Mouse (Mus musculus): Measurements from ENCODE around the gene Pde10a.

Gene Pde10a

GRCm38 (mm10) chr17:8972152-8972854 is 447.1 kb downstream of the Pde10a start:
- no peak for DNase-seq (ENCODE audit: low spot score)

- DNase-seq (ENCODE audit: low spot score) = no peak
These were observed 448.2 kb downstream of the Pde10a start for GRCm38 (mm10) chr17:8973331-8973730.

DNA sequence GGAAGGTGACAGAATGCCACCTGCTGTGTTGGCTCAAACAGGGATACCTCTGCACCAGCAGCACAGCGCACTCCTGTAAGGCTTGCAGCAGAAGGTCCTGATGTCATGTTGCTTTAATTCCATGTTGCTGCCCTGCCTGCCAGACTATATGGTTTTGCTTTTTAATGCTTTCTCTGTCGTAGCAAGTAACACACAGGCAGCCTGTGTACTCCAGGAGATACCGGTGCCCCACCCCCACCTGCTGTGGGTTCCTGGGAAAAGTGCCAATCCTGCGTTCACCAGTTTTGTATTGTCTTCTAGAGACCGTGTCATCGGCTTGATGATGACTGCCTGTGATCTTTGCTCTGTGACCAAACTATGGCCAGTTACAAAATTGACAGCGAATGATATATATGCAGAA is 449.3 kb downstream of the Pde10a start:
- no peak for DNase-seq (ENCODE audit: low spot score)

DNA sequence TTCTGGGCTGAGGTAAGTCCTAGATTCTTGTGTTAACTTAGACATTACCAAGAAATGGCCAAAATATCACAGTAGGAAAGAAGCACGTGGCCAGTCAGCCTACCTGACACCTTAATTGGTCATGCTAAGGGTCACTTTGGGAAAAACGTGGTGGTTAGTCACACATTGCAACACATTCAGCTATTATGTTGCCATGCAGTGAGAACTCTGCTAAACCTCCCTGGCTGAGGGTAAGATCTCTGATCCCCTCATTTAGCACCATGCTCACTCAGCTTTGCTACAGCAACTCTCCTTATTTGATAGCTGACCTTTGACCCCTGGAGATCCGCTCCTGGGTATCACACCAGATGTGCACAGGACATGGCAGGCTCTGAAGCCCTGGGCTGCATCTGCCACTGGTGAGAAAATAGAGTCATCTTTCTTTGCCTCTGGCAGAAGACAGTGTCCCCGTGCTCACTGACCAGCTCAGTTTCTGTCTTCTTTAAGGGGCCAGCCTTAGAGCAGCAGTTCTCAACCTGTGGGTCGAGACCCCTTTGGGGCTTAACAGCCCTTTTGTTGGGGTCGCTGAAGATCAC is 449.7 kb downstream of the Pde10a start:
- no peak for DNase-seq (ENCODE audit: low spot score)

- DNase-seq (ENCODE audit: low spot score) = no peak
These were observed 451.6 kb downstream of the Pde10a start for GRCm38 (mm10) chr17:8976745-8977144.

DNA sequence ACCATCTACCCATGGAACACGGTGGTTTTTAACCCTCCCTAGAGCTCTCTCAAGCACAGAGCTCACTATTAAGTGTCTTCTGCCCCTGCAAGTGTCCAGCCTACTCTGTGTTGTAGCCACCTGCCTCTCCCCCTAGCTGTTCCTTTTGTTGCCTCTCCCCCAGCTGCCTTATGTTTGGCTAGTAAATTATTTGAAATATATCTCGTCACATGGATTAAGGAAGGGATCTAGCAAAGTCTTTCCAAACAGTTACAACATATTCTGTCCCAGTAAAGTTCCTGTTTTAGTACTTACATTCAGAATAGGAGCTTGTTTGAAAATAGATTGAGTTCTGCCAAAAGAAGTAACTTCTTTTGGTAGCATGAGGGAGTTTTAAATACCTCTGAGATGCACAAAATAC is 452.1 kb downstream of the Pde10a start:
- DNase-seq (ENCODE audit: low spot score) = no peak

DNA sequence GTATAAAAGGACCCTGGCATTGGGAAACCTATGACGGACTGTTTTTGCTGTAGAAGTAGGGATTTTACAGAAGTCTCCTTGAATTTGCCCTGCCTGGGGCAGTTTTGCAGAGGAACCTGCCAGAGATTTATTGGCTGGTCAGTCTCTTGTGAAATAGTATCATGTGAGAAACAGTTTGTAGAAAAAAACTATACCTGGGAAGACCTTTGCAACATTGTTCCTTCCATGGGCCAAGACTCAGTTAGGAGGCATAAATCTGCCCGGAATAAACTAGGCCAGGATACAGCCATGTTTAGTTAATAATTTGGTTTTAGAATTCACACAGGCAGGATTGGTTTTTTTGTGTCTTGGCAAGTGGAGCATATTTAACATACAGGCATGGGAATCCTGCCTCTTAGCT is 458.4 kb downstream of the Pde10a start:
- no peak for DNase-seq (ENCODE audit: low spot score)

GRCm38 (mm10) chr17:8985714-8986113 is 460.5 kb downstream of the Pde10a start:
- no peak for DNase-seq (ENCODE audit: low spot score)

DNA sequence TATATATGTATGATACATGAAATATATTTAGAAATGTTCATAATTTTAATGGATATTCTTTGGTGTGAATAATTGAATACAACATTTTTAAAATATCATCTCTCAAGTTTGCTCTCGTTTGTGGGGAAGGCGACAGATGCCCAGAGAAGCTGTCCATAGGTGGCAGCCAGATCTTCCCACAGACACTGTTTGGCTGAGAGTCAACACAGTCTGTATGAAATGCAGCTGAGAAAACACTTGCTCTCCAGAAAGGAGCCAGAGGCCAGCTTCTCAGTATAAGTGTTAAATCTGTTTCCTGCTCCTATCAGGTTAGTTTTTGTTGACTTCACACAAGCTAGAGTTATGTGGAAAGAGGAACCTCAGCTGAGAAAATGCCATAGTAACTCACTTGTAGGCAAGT is 461.4 kb downstream of the Pde10a start:
- DNase-seq (ENCODE audit: low spot score) = no peak

- DNase-seq (ENCODE audit: low spot score) = no peak
These were observed 462.2 kb downstream of the Pde10a start for GRCm38 (mm10) chr17:8987369-8987768.

DNA sequence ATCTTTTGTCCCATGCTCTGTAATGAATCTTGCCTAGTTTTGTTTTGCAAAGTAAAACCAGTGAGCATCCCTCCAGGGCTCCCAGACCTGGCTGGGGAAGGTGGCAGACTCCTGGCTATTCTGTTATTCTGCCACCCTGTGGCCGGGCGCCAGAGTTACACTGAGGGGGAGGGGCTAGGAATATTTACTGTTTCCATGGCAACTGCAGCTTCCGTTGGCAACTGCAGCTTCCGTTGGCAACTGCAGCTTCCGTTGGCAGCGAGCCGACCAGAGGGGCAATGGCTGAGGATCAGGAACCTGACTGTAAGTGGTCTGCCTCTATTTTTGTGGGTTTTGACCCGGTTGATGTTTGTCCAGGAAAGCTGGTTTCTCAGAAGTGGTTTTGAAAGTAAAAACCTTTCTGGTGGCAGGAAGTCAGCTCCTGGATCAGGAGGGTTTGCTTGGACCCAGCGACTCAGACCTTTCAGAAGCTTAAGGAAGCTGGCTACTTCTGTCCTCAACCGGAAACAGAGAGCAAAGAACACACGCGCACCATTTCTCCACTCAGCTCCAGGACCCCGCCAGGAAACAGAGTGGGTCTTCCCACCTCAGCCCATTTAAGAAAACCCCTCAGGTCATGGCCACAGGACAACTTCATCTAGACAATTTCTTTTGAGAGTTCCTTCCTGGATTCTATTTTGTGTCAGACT is 463.1 kb downstream of the Pde10a start, which contains the start of gene 1700010I14Rik:
Gene 1700010I14Rik (plus strand): TSS at position 215 of the 689 bp plus-strand sequence.
- DNase-seq (ENCODE audit: low spot score) = peak; percentile 70

DNA sequence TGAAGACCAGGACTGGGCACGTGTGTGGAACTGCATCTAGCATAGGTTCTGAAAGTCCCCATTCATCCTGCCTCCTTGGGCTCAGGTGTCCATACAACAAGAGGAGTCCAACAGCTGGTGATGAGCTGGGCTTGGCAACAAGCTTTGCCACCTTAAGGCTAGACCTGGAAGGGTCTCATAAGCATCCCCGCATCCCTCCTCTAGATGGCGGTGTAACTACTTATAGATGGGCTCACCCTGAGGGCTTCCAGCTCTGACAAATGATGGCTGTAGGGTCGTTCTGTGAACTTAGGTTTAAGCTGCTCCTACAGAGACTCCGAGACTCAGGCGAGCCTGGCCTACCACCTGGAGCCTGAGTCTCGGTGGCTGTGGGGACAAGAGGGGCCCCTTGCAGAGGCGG is 466.0 kb downstream of the Pde10a start:
- no peak for DNase-seq (ENCODE audit: low spot score)

GRCm38 (mm10) chr17:8995344-8995743 is 470.2 kb downstream of the Pde10a start:
- DNase-seq (ENCODE audit: low spot score) = no peak

DNA sequence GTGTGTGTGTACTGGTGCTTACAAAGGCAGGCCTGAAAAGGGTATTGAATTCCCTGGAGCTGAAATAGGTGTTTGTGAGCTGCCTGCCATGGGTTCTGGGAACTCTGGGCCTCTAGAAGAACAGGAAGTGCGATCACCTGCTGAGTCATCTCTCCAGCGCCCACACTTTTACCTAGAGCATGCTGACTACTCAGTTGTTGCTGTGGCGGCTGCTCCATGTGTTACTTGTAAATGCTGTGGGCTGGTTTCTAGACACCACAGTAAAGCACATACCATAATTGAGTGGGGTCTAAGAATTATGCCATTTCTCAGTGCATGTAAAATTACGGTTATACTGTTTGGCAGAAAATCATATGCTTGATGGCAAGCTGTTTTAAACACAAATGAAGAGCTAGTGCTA is 477.3 kb downstream of the Pde10a start:
- no peak for DNase-seq (ENCODE audit: low spot score)

DNA sequence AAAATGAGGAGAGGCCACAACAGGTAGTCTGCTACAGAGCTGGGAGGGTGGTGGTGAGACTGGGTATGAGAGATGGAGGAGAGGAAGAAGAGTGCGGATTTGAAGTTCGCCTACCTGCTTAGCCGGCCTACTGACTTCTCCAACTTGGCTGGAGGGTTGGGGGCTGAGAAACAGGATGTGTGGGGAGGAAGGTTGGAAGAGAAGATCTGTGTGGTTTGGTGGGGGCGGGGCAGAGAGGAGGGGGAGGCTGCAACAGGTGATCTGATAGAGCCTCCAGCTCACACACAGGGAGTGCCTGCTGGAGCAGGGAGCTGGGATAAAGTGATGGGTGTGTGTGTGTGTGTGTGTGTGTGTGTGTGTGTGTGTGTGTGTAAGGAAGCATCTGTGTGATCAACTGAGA is 479.3 kb downstream of the Pde10a start:
- no peak for DNase-seq (ENCODE audit: low spot score)

- no peak for DNase-seq (ENCODE audit: low spot score)
These were observed 498.2 kb downstream of the Pde10a start for GRCm38 (mm10) chr17:9023198-9023942.

DNA sequence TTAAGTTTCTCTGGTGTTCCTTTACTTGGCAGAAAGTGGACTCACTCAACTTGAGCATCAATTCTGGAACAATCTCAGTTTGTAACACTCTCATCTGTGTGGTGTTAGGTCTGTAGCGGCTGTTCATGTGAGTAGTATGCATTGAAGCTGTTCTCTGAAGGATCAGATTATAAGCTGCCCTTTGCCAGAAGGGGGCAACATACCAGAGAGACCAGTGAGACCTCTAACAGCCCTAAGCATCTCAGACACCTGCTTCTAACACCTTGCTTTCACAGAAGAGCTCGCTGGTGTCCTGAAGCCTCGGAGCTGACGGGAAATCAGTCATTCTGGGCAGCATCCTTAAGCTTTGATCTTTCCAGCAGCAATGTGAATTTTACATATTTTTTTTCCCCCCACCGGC is 505.0 kb downstream of the Pde10a start:
- DNase-seq (ENCODE audit: low spot score) = no peak

- DNase-seq (ENCODE audit: low spot score) = peak; percentile 41
These were observed 506.3 kb downstream of the Pde10a start for GRCm38 (mm10) chr17:9031241-9032141.

DNA sequence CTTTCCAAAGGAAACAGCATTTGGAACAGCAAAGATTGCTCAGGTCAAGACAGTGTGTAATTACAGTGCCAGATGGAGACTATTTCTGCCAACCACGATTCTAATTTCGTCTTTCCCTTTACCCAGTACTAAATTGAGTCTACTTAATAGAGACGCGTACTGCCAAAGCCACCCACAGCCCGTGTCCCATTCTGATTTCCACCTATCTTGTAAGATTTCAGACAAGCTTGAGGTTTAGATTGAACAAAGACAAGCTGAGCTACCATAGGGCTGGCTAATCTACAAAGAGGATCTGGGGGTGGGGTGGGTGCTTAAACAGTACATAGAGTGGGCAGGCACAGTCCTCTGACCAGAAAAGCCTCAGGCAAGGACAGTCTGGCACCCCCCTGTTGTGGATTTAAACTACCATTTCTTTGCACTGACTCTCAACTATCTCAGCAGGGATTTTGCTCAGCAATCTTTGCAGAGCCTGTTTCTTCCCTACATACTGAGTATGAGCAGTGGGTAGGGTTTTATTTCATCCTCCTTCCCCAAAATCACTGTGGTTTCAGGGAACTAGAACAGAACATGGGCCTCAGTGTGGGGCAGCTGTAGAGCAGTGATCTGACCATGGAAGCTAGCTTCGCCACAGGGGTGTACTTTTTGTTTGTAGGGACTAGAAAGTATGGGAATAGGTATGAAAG is 507.3 kb downstream of the Pde10a start:
- DNase-seq (ENCODE audit: low spot score) = no peak

DNA sequence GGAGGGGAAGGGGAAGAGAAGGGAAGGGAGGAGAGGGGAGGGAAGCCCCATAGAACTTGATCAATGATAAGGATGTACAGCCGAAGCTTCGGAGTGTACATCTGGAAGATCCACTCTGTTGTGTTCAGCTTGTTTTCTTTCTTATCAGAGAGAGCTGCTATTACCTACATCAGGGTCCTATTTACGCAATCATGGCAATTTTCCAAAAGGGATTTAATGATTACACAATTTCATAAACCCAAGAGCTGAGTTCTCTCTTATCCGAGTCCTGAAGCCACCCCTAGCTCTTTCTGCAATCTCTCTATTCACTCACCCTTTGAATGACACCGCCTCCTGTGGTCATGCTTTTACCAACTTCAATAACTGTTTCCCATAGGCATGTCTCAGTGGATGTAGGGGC is 508.3 kb downstream of the Pde10a start:
- DNase-seq (ENCODE audit: low spot score) = no peak

Measured in ovary, postnatal 10 days (tissue).